Mouse (Mus musculus): ENCODE results near the gene Fbrsl1. TPM values are rescaled to one million over a fixed set of nuclear protein-coding genes. Genes with fewer than 3 reads are reported as not detected.

The Fbrsl1 gene
- polyA plus RNA-seq, 1 experiment from 2014 or later: 27.7 TPM

- Histone ChIP-seq H3K9ac (replicated peaks) (no peak overlapping the region), H3K27ac (no peak overlapping the region), H3K4me3 (replicated peaks) (no peak overlapping the region), H3K4me2 (no peak overlapping the region), H3K4me1 (replicated peaks) (peaks cover 7% of the 10 kb centered on the region), H3K36me3 (no peaks in the 10 kb centered on the region), H3K9me3 (no peaks in the 10 kb centered on the region), H3K27me3 (peaks cover 8% of the 10 kb centered on the region)
- ATAC-seq (ENCODE audit: insufficient number of reproducible peaks, insufficient read depth, low FRiP score, low TSS enrichment, low read depth): no peak
- WGBS: 79% methylated on average over 11 of the region's 11 CpGs
These were observed 25.9 kb upstream of the Fbrsl1 start for GRCm38 (mm10) chr5:110474156-110474555.

GRCm38 (mm10) chr5:110472834-110473233 lies 24.5 kb upstream of the Fbrsl1 start:
- Histone ChIP-seq H3K9ac (replicated peaks) (no peak overlapping the region), H3K27me3 (peaks cover 8% of the 10 kb centered on the region; the same call in 1 of the 2 replicates), H3K36me3 (no peaks in the 10 kb centered on the region), H3K27ac (no peak overlapping the region), H3K4me3 (replicated peaks) (no peak overlapping the region), H3K9me3 (no peaks in the 10 kb centered on the region), H3K4me2 (no peak overlapping the region), H3K4me1 (replicated peaks) (peaks cover 7% of the 10 kb centered on the region)
- no peak for ATAC-seq (ENCODE audit: insufficient number of reproducible peaks, insufficient read depth, low FRiP score, low TSS enrichment, low read depth)
- WGBS: 45% methylated on average over 1 of the region's 1 CpGs

GRCm38 (mm10) chr5:110471981-110472476 lies 23.7 kb upstream of the Fbrsl1 start:
- H3K9ac ChIP-seq (replicated peaks): no peak overlapping the region

GRCm38 (mm10) chr5:110471285-110471684 lies 23.0 kb upstream of the Fbrsl1 start:
- Histone ChIP-seq H3K27ac (no peak overlapping the region), H3K9ac (replicated peaks) (no peak overlapping the region), H3K36me3 (no peaks in the 10 kb centered on the region), H3K27me3 (peaks cover 8% of the 10 kb centered on the region; the same call in 1 of the 2 replicates), H3K4me2 (no peak overlapping the region), H3K4me3 (replicated peaks) (no peak overlapping the region), H3K4me1 (replicated peaks) (peaks cover 7% of the 10 kb centered on the region), H3K9me3 (no peaks in the 10 kb centered on the region)
- 23% methylated on average over 4 of the region's 4 CpGs for WGBS
- no peak for ATAC-seq (ENCODE audit: insufficient number of reproducible peaks, insufficient read depth, low FRiP score, low TSS enrichment, low read depth)

More at GRCm38 (mm10) chr5:110471981-110472476, 23.7 kb upstream of the Fbrsl1 start:
- WGBS: 35% methylated on average over 5 of the region's 5 CpGs
- H3K4me3 ChIP-seq (replicated peaks): no peak overlapping the region
- H3K27me3 ChIP-seq: peaks cover 8% of the 10 kb centered on the region; the same call in 1 of the 2 replicates
- no peak for ATAC-seq (ENCODE audit: insufficient number of reproducible peaks, insufficient read depth, low FRiP score, low TSS enrichment, low read depth)
- H3K4me2 ChIP-seq: no peak overlapping the region
- peaks cover 7% of the 10 kb centered on the region for H3K4me1 ChIP-seq (replicated peaks)
- H3K27ac ChIP-seq: no peak overlapping the region
- no peaks in the 10 kb centered on the region for H3K36me3 ChIP-seq
- no peaks in the 10 kb centered on the region for H3K9me3 ChIP-seq

- no peaks in the 10 kb centered on the region for H3K9me3 ChIP-seq
- ATAC-seq (ENCODE audit: insufficient number of reproducible peaks, insufficient read depth, low FRiP score, low TSS enrichment, low read depth): no peak
- 0 out of 2 replicates have a peak, but pooled peaks cover 7% of the 10 kb centered on the region for H3K27me3 ChIP-seq
- no peak overlapping the region for H3K27ac ChIP-seq
- H3K9ac ChIP-seq (replicated peaks): no peak overlapping the region
- H3K4me3 ChIP-seq (replicated peaks): no peak overlapping the region
- H3K4me1 ChIP-seq (replicated peaks): peaks cover 7% of the 10 kb centered on the region
- 83% methylated on average over 8 of the region's 8 CpGs for WGBS
- H3K36me3 ChIP-seq: no peaks in the 10 kb centered on the region
- H3K4me2 ChIP-seq: no peak overlapping the region
These were observed 21.1 kb upstream of the Fbrsl1 start for GRCm38 (mm10) chr5:110469227-110469925.

- ATAC-seq (ENCODE audit: insufficient number of reproducible peaks, insufficient read depth, low FRiP score, low TSS enrichment, low read depth): no peak
- H3K4me3 ChIP-seq (replicated peaks): no peak overlapping the region
- no peak overlapping the region for H3K4me2 ChIP-seq
- WGBS: 89% methylated on average over 4 of the region's 4 CpGs
- peaks cover 7% of the 10 kb centered on the region for H3K4me1 ChIP-seq (replicated peaks)
- no peak overlapping the region for H3K27ac ChIP-seq
- no peaks in the 10 kb centered on the region for H3K9me3 ChIP-seq
- H3K36me3 ChIP-seq: no peaks in the 10 kb centered on the region
- H3K27me3 ChIP-seq: no peaks in the 10 kb centered on the region
- H3K9ac ChIP-seq (replicated peaks): no peak overlapping the region
These were observed 20.0 kb upstream of the Fbrsl1 start for GRCm38 (mm10) chr5:110468296-110468695.

GRCm38 (mm10) chr5:110467725-110468124 lies 19.4 kb upstream of the Fbrsl1 start:
- H3K27ac ChIP-seq: no peak overlapping the region

GRCm38 (mm10) chr5:110466531-110467424 lies 18.5 kb upstream of the Fbrsl1 start:
- H3K9ac ChIP-seq (replicated peaks): no peak overlapping the region
- H3K27ac ChIP-seq: no peak overlapping the region
- H3K4me3 ChIP-seq (replicated peaks): no peak overlapping the region
- H3K4me1 ChIP-seq (replicated peaks): peaks cover under 1% of the 10 kb centered on the region; the same call in 1 of the 2 replicates
- no peak for ATAC-seq (ENCODE audit: insufficient number of reproducible peaks, insufficient read depth, low FRiP score, low TSS enrichment, low read depth)
- H3K36me3 ChIP-seq: no peaks in the 10 kb centered on the region
- no peaks in the 10 kb centered on the region for H3K9me3 ChIP-seq
- 72% methylated on average over 11 of the region's 11 CpGs for WGBS
- H3K27me3 ChIP-seq: no peaks in the 10 kb centered on the region
- H3K4me2 ChIP-seq: no peak overlapping the region

More at GRCm38 (mm10) chr5:110467725-110468124, 19.4 kb upstream of the Fbrsl1 start:
- Histone ChIP-seq H3K36me3 (no peaks in the 10 kb centered on the region), H3K4me2 (no peak overlapping the region), H3K9ac (replicated peaks) (no peak overlapping the region), H3K27me3 (no peaks in the 10 kb centered on the region), H3K9me3 (no peaks in the 10 kb centered on the region), H3K4me1 (replicated peaks) (peaks cover 7% of the 10 kb centered on the region), H3K4me3 (replicated peaks) (no peak overlapping the region)
- 78% methylated on average over 6 of the region's 6 CpGs for WGBS
- no peak for ATAC-seq (ENCODE audit: insufficient number of reproducible peaks, insufficient read depth, low FRiP score, low TSS enrichment, low read depth)

GRCm38 (mm10) chr5:110462646-110463045 lies 14.3 kb upstream of the Fbrsl1 start:
- no peaks in the 10 kb centered on the region for H3K9me3 ChIP-seq
- no peak overlapping the region for H3K4me3 ChIP-seq (replicated peaks)
- H3K27ac ChIP-seq: no peak overlapping the region
- no peaks in the 10 kb centered on the region for H3K36me3 ChIP-seq
- H3K27me3 ChIP-seq: no peaks in the 10 kb centered on the region
- no peaks in the 10 kb centered on the region for H3K4me1 ChIP-seq (replicated peaks)
- WGBS: 95% methylated on average over 2 of the region's 2 CpGs
- no peak for ATAC-seq (ENCODE audit: insufficient number of reproducible peaks, insufficient read depth, low FRiP score, low TSS enrichment, low read depth)
- no peak overlapping the region for H3K9ac ChIP-seq (replicated peaks)
- no peak overlapping the region for H3K4me2 ChIP-seq

- Histone ChIP-seq H3K4me2 (no peak overlapping the region), H3K4me1 (replicated peaks) (no peaks in the 10 kb centered on the region), H3K9me3 (no peaks in the 10 kb centered on the region), H3K4me3 (replicated peaks) (no peak overlapping the region), H3K9ac (replicated peaks) (no peak overlapping the region), H3K36me3 (no peaks in the 10 kb centered on the region), H3K27me3 (no peaks in the 10 kb centered on the region), H3K27ac (no peak overlapping the region)
- WGBS: 71% methylated on average over 3 of the region's 3 CpGs
- ATAC-seq (ENCODE audit: insufficient number of reproducible peaks, insufficient read depth, low FRiP score, low TSS enrichment, low read depth): no peak
These were observed 10.6 kb upstream of the Fbrsl1 start for GRCm38 (mm10) chr5:110458936-110459335.

- Histone ChIP-seq H3K4me3 (replicated peaks) (no peak overlapping the region), H3K9ac (replicated peaks) (no peak overlapping the region), H3K27me3 (no peaks in the 10 kb centered on the region), H3K27ac (no peak overlapping the region), H3K4me2 (no peak overlapping the region), H3K36me3 (no peaks in the 10 kb centered on the region), H3K4me1 (replicated peaks) (no peaks in the 10 kb centered on the region), H3K9me3 (no peaks in the 10 kb centered on the region)
- ATAC-seq (ENCODE audit: insufficient number of reproducible peaks, insufficient read depth, low FRiP score, low TSS enrichment, low read depth): no peak; the same call in 1 of the 2 replicates
These were observed 7.0 kb upstream of the Fbrsl1 start for GRCm38 (mm10) chr5:110455272-110455671.
